Mouse (Mus musculus) c-Kit-positive CD71-positive TER-119-positive erythroid progenitor cells, embryonic 14.5 days (primary cell): ENCODE data around the gene Srgap1.

Experiments used
- DNase-seq: peaks from one replicate; pipeline ENCODE4 v3.0.0-alpha.2; 2013; ENCODE audit warnings: low spot score

Gene Srgap1

GRCm38 (mm10) chr10:121764469-121765173 lies 282.5 kb downstream of the Srgap1 start:
- DNase-seq: no peak

DNA sequence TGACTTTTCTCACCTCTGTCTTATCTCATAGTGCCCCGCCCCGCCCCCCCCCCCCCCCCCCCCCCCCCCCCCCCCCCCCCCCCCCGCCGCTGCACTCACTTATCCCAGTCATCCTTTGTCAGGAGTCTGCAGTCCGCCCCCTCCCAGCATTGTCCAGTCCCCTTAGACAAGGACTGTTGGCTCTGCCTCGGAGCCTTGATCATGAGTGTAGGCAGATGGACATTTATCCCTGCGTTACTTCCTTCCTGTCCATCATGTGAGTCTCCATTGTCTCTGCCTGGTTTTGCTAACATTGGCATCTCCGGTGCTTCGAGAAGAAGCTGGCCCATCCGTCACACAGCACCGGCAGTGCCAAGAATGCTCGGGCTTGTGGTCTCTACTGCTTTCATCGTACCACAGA lies 283.9 kb downstream of the Srgap1 start:
- no peak for DNase-seq

GRCm38 (mm10) chr10:121762141-121762540 lies 285.0 kb downstream of the Srgap1 start:
- DNase-seq: no peak

- no peak for DNase-seq
Measured at GRCm38 (mm10) chr10:121759095-121759494, 288.0 kb downstream of the Srgap1 start.

GRCm38 (mm10) chr10:121756677-121757076 lies 290.4 kb downstream of the Srgap1 start:
- DNase-seq: no peak

DNA sequence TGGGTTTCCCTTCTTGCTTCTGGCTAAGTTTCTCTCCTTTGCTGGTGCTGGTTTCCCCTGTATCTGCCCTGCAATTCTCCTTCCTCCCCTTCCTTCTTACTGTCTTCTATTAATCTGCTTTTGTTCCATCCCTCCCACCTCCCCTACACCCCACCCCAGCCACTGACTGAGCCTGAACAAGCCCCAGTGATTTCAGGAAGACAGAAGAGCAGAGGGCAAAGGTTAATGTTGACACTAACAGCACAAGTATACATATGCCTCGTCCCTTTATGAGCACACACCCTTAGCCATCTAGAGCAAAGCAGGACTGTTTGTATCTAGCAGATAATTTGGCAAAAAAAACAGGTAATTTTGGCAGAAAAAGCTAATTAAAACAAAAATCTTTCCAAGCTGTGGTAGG lies 291.3 kb downstream of the Srgap1 start:
- no peak for DNase-seq

GRCm38 (mm10) chr10:121754237-121754636 lies 292.9 kb downstream of the Srgap1 start:
- DNase-seq: no peak

DNA sequence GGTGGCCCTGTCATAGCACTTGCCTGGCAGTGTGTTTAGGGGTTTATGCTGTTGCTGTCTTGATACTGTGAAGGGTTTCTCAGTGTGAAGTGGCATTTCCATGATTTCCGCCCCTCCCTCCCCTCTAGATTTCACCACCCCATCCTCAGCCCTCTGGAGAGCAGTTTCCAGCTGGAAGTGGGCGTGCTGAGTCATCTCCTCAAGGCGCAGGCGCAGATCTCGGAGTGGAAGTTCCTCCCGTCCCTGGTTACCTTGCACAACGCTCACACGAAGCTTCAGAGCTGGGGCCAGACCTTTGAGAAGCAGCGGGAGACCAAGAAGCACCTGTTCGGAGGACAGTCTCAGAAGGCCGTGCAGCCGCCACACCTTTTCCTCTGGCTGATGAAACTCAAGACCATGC lies 296.9 kb downstream of the Srgap1 start:
- DNase-seq: no peak

DNA sequence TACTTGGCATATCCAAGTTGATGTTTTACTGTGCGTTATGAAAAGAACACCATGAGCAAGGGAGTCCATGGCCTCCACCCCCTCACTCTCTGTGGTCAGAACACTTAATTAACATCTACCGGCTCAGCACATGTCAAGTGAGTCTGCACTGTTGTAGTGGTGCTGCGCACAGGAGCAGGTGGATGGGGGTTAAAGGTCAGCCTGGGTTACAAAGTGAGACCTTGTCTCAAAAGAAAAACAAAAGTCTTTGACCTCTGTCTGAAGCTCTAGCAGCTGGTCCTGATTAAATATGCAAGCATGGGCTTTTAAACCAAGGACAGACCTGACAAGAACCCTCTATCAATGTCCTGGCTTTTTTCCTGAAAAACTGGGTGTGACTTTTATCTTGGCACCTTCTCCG lies 304.8 kb downstream of the Srgap1 start:
- no peak for DNase-seq

DNA sequence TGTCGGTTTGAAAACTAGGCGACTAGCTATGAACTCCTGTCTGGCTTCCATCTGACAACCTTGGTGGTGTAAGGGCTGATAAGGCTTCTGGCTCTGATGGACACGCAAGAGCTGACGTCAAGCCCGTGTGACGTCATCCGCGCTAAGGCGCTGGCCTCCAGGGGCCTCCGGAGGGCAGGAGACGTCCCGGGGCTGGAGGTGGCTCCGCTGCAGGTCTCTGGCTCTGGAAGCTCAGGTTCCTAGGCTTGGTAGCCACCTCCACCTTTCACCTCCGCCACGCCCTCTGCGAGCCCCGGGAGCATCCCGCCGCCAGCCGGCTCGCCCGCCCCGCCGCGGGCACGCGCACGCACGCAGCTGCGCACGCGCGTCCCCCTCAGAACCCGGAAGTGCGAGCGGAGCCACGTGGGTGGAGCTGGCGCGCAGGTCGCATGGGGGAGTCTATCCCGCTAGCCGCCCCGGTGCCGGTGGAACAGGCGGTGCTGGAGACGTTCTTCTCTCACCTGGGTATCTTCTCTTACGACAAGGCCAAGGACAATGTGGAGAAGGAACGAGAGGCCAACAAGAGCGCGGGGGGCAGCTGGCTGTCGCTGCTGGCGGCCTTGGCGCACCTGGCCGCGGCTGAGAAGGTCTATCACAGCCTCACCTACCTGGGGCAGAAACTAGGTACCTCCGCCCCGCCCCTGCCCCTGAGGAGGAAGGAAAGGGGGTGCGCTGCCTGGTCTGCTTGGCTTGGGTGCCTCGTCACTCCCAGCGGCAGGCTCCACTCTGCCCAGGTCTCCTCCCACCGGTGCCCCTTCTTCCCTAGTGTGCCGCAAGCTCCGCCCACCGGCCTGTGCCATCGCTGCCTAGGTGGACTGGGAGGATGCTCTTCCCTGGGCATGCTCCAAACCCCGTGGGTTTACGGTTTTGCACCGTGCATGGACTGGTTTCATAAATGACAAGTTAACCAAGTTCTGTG lies 307.3 kb downstream of the Srgap1 start, which contains the start of gene BC048403:
TSS of gene BC048403 (plus strand) at position 390 of the 958 bp plus-strand sequence.
- peak; percentile 82 for DNase-seq

- no peak for DNase-seq
Measured at GRCm38 (mm10) chr10:121737256-121737655, 309.9 kb downstream of the Srgap1 start.

- DNase-seq: no peak
Measured at GRCm38 (mm10) chr10:121732542-121732941, 314.6 kb downstream of the Srgap1 start.

GRCm38 (mm10) chr10:121731048-121731725 lies 315.9 kb downstream of the Srgap1 start:
- DNase-seq: no peak
